Mouse (Mus musculus): ENCODE results near the gene Spag9.

Spag9 gene

GRCm38 (mm10) chr11:94154201-94154600, 158.3 kb downstream of the Spag9 start:
- DNase-seq (ENCODE audit: low spot score in 2 of 2), result no peak

- DNase-seq (ENCODE audit: low spot score in 2 of 2), result no peak
Measured at GRCm38 (mm10) chr11:94158521-94158920, 162.6 kb downstream of the Spag9 start.

GRCm38 (mm10) chr11:94159066-94159880, 163.4 kb downstream of the Spag9 start:
- no peak for DNase-seq (ENCODE audit: low spot score in 2 of 2)

GRCm38 (mm10) chr11:94159911-94160415, 164.1 kb downstream of the Spag9 start:
- DNase-seq (ENCODE audit: low spot score in 2 of 2), result no peak

- DNase-seq (ENCODE audit: low spot score in 2 of 2), result peak; percentile 91 to 96
Measured at GRCm38 (mm10) chr11:94160443-94161266, 164.8 kb downstream of the Spag9 start.

GRCm38 (mm10) chr11:94161267-94161646, 165.4 kb downstream of the Spag9 start:
- DNase-seq (ENCODE audit: low spot score in 2 of 2), result no peak

GRCm38 (mm10) chr11:94161867-94162581, 166.1 kb downstream of the Spag9 start:
- DNase-seq (ENCODE audit: low spot score in 2 of 2), result no peak

GRCm38 (mm10) chr11:94163005-94163767, 167.3 kb downstream of the Spag9 start:
- no peak for DNase-seq (ENCODE audit: low spot score in 2 of 2)

- no peak for DNase-seq (ENCODE audit: low spot score in 2 of 2)
Measured at GRCm38 (mm10) chr11:94165745-94166144, 169.9 kb downstream of the Spag9 start.

GRCm38 (mm10) chr11:94168238-94168637, 172.3 kb downstream of the Spag9 start:
- DNase-seq (ENCODE audit: low spot score in 2 of 2), result no peak

GRCm38 (mm10) chr11:94169596-94169995, 173.7 kb downstream of the Spag9 start:
- DNase-seq (ENCODE audit: low spot score in 2 of 2), result no peak

- no peak for DNase-seq (ENCODE audit: low spot score in 2 of 2)
Measured at GRCm38 (mm10) chr11:94171691-94172090, 175.8 kb downstream of the Spag9 start.

GRCm38 (mm10) chr11:94172186-94172585, 176.3 kb downstream of the Spag9 start:
- no peak for DNase-seq (ENCODE audit: low spot score in 2 of 2)

- DNase-seq (ENCODE audit: low spot score in 2 of 2), result no peak
Measured at GRCm38 (mm10) chr11:94173726-94174146, 177.8 kb downstream of the Spag9 start.

GRCm38 (mm10) chr11:94175288-94175687, 179.4 kb downstream of the Spag9 start:
- DNase-seq (ENCODE audit: low spot score in 2 of 2), result no peak

Measured in frontal cortex, postnatal 14 days (tissue).